Mouse (Mus musculus): ENCODE data around the gene Nop2.

DNA sequence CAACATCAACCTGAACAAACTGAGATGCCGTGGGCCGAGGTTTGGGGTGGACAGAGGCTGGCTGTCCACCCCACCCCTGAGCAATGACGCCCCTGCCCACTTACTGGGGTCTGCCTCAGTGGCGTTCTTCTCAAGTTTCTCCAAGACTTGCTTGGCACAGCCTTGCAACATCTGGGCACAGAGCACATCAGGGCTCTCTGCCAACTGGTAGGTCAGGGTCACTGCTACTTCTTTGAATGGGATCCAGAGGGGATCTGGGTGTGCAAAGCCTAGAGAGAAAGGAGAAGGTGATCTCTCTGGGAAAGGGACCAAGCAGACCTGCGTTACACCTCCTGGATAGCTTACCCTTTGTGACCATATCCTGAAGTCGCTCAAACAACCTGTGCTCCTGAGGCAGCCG, 41.5 kb downstream of the Nop2 start:
- TF ChIP-seq POLR2A (IDR thresholded peaks at IDR 0.05; ENCODE audit: extremely low read depth, insufficient read depth, low read length), result no peak
- TF ChIP-seq CTCF (IDR thresholded peaks at IDR 0.05; ENCODE audit: extremely low read depth, insufficient read depth, low read length), result no peak
